Mouse (Mus musculus) embryonic facial prominence, embryonic 14.5 days (tissue): ENCODE results near the gene Cntln. TPM values are rescaled to one million over a fixed set of nuclear protein-coding genes. Genes with fewer than 3 reads are reported as not detected.

ENCODE experiments used
- ATAC-seq: fragments of 200-750 bp; cut with Nextera tagmentation; 2 replicates; pipeline ENCODE4 v1.8.0; 2017; ENCODE audit warnings: low read depth, moderate number of reproducible peaks, moderate TSS enrichment
- DNase-seq: peaks from one replicate; pipeline ENCODE4 v3.0.0-alpha.2; 2015; ENCODE audit warnings: low spot score
- H3K27ac ChIP-seq: fragments of 300-500 bp; sonication (generic); replicated peaks from 2 replicates; pipeline ENCODE4 v1.5.1; 2014; ENCODE audit warnings: low read depth, mild to moderate bottlenecking, low read length, moderate library complexity
- H3K27me3 ChIP-seq: fragments of 300-500 bp; sonication (generic); replicated peaks from 2 replicates; pipeline ENCODE4 v1.6.1; 2014; ENCODE audit warnings: low read length; ENCODE audit not compliant: control insufficient read depth, insufficient read depth
- H3K36me3 ChIP-seq: fragments of 300-500 bp; sonication (generic); 2 replicates; pipeline ENCODE4 v1.6.1; 2014; ENCODE audit warnings: low read length, mixed read lengths; ENCODE audit not compliant: control insufficient read depth, insufficient read depth
- H3K4me1 ChIP-seq: fragments of 300-500 bp; sonication (generic); 2 replicates; pipeline ENCODE4 v1.6.1; 2014; ENCODE audit warnings: antibody characterized with exemption, low read length; ENCODE audit not compliant: control insufficient read depth, insufficient read depth
- H3K4me2 ChIP-seq: fragments of 300-500 bp; sonication (generic); 2 replicates; pipeline ENCODE4 v1.6.1; 2014; ENCODE audit warnings: low read depth, mild to moderate bottlenecking, low read length, moderate library complexity, mixed read lengths
- H3K4me3 ChIP-seq: fragments of 300-500 bp; sonication (generic); 2 replicates; pipeline ENCODE4 v1.5.1; 2014; ENCODE audit warnings: low read depth, mild to moderate bottlenecking, low read length
- H3K9ac ChIP-seq: fragments of 300-500 bp; sonication (generic); 2 replicates; pipeline ENCODE4 v1.6.1; 2014; ENCODE audit warnings: low read depth, mild to moderate bottlenecking, low read length, moderate library complexity, mixed read lengths
- H3K9me3 ChIP-seq: fragments of 300-500 bp; sonication (generic); 2 replicates; pipeline ENCODE4 v1.6.1; 2016; ENCODE audit warnings: low read length; ENCODE audit not compliant: control insufficient read depth
- WGBS: fragments of 180-500 bp; shearing (Covaris S2); extraction: QIAGEN DNeasy Blood & Tissue Kit; methylation state at CpG from one replicate; pipeline ENCODE4 v1.1.7; 2014; 5-methylcytosine and 5-hydroxymethylcytosine counted together
- polyA plus RNA-seq: library from polyadenylated mRNA; unstranded; fragments of >200 nt; fragmentation: Nextera tagmentation; extraction: Ambion mirVana; gene quantifications from 2 replicates; pipeline ENCODE4 v1.2.1, GENCODE M21; 2014

The Cntln gene
- polyA plus RNA-seq, 1 experiment from 2014 or later = 12.2 TPM

- no peaks in the 10 kb centered on the region for H3K27me3 ChIP-seq
- no peaks in the 10 kb centered on the region for H3K4me1 ChIP-seq
- H3K4me3 ChIP-seq = no peak overlapping the region
- no peak for ATAC-seq
- H3K36me3 ChIP-seq = no peaks in the 10 kb centered on the region
- H3K4me2 ChIP-seq = no peak overlapping the region
- H3K27ac ChIP-seq = no peak overlapping the region
- WGBS = 49% methylated on average over 6 of the region's 6 CpGs
- H3K9me3 ChIP-seq = no peaks in the 10 kb centered on the region
- H3K9ac ChIP-seq = no peak overlapping the region
- DNase-seq = no peak
Observed at GRCm38 (mm10) chr4:85005581-85005980, 121.5 kb downstream of the Cntln start.

- 59% methylated on average over 3 of the region's 3 CpGs for WGBS
- Histone ChIP-seq H3K4me1 (no peaks in the 10 kb centered on the region), H3K27me3 (no peaks in the 10 kb centered on the region), H3K9ac (no peak overlapping the region), H3K36me3 (no peaks in the 10 kb centered on the region), H3K4me3 (no peak overlapping the region), H3K4me2 (no peak overlapping the region), H3K9me3 (no peaks in the 10 kb centered on the region), H3K27ac (no peak overlapping the region)
- no peak for ATAC-seq
- DNase-seq = peak; percentile 9
Observed at GRCm38 (mm10) chr4:85006789-85007188, 122.7 kb downstream of the Cntln start.

- Histone ChIP-seq H3K9me3 (no peaks in the 10 kb centered on the region), H3K4me2 (no peak overlapping the region), H3K27ac (no peak overlapping the region), H3K4me3 (no peak overlapping the region), H3K27me3 (no peaks in the 10 kb centered on the region), H3K4me1 (no peaks in the 10 kb centered on the region), H3K36me3 (no peaks in the 10 kb centered on the region), H3K9ac (no peak overlapping the region)
- DNase-seq = no peak
- ATAC-seq = no peak
Observed at GRCm38 (mm10) chr4:85010846-85011245, 126.7 kb downstream of the Cntln start.

- 41% methylated on average over 2 of the region's 2 CpGs for WGBS
Observed at GRCm38 (mm10) chr4:85045748-85046147, 161.6 kb downstream of the Cntln start.

GRCm38 (mm10) chr4:85049933-85050553 lies 165.9 kb downstream of the Cntln start:
- H3K27ac ChIP-seq = no peak overlapping the region
- no peak for DNase-seq

More at GRCm38 (mm10) chr4:85045748-85046147, 161.6 kb downstream of the Cntln start:
- no peak for DNase-seq
- H3K4me2 ChIP-seq = no peak overlapping the region
- H3K9ac ChIP-seq = no peak overlapping the region
- H3K36me3 ChIP-seq = no peaks in the 10 kb centered on the region
- H3K9me3 ChIP-seq = no peaks in the 10 kb centered on the region
- no peaks in the 10 kb centered on the region for H3K4me1 ChIP-seq
- H3K27ac ChIP-seq = no peak overlapping the region
- ATAC-seq = peak; percentile 26; the same call in 1 of the 2 replicates
- no peak overlapping the region for H3K4me3 ChIP-seq
- H3K27me3 ChIP-seq = no peaks in the 10 kb centered on the region

GRCm38 (mm10) chr4:85054616-85055015 lies 170.5 kb downstream of the Cntln start:
- H3K9me3 ChIP-seq = no peaks in the 10 kb centered on the region
- DNase-seq (no peak), ATAC-seq (no peak)
- no peak overlapping the region for H3K27ac ChIP-seq
- H3K4me3 ChIP-seq = no peak overlapping the region
- no peaks in the 10 kb centered on the region for H3K4me1 ChIP-seq
- no peak overlapping the region for H3K9ac ChIP-seq
- H3K27me3 ChIP-seq = no peaks in the 10 kb centered on the region
- 76% methylated on average over 1 of the region's 1 CpGs for WGBS
- no peak overlapping the region for H3K4me2 ChIP-seq
- 0 out of 2 replicates have a peak, but pooled peaks cover 4% of the 10 kb centered on the region for H3K36me3 ChIP-seq

More at GRCm38 (mm10) chr4:85049933-85050553, 165.9 kb downstream of the Cntln start:
- H3K4me3 ChIP-seq = no peak overlapping the region
- H3K4me1 ChIP-seq = no peaks in the 10 kb centered on the region
- H3K4me2 ChIP-seq = no peak overlapping the region
- ATAC-seq = no peak
- no peaks in the 10 kb centered on the region for H3K36me3 ChIP-seq
- no peaks in the 10 kb centered on the region for H3K9me3 ChIP-seq
- H3K27me3 ChIP-seq = no peaks in the 10 kb centered on the region
- H3K9ac ChIP-seq = no peak overlapping the region
- 56% methylated on average over 8 of the region's 8 CpGs for WGBS

GRCm38 (mm10) chr4:85059598-85059997 lies 175.5 kb downstream of the Cntln start:
- H3K9ac ChIP-seq = no peak overlapping the region
- DNase-seq (no peak), ATAC-seq (no peak)
- H3K4me2 ChIP-seq = no peak overlapping the region
- H3K27me3 ChIP-seq = no peaks in the 10 kb centered on the region
- no peak overlapping the region for H3K4me3 ChIP-seq
- 0 out of 2 replicates have a peak, but pooled peaks cover 4% of the 10 kb centered on the region for H3K36me3 ChIP-seq
- no peaks in the 10 kb centered on the region for H3K9me3 ChIP-seq
- WGBS = 95% methylated on average over 2 of the region's 2 CpGs
- H3K27ac ChIP-seq = no peak overlapping the region
- no peaks in the 10 kb centered on the region for H3K4me1 ChIP-seq

- Histone ChIP-seq H3K27me3 (no peaks in the 10 kb centered on the region), H3K4me1 (no peaks in the 10 kb centered on the region), H3K9ac (no peak overlapping the region), H3K27ac (no peak overlapping the region), H3K4me2 (no peak overlapping the region), H3K36me3 (no peaks in the 10 kb centered on the region), H3K9me3 (no peaks in the 10 kb centered on the region), H3K4me3 (no peak overlapping the region)
- DNase-seq (no peak), ATAC-seq (no peak)
- WGBS = 47% methylated on average over 2 of the region's 2 CpGs
Observed at GRCm38 (mm10) chr4:85061676-85062075, 177.6 kb downstream of the Cntln start.

- ATAC-seq = no peak
- no peak for DNase-seq
- no peak overlapping the region for H3K4me3 ChIP-seq
- H3K4me2 ChIP-seq = no peak overlapping the region
- H3K9ac ChIP-seq = no peak overlapping the region
- H3K36me3 ChIP-seq = 0 out of 2 replicates have a peak, but pooled peaks cover 5% of the 10 kb centered on the region
- no peaks in the 10 kb centered on the region for H3K27me3 ChIP-seq
- no peaks in the 10 kb centered on the region for H3K9me3 ChIP-seq
- 89% methylated on average over 4 of the region's 4 CpGs for WGBS
- H3K4me1 ChIP-seq = no peaks in the 10 kb centered on the region
- no peak overlapping the region for H3K27ac ChIP-seq
Observed at GRCm38 (mm10) chr4:85096033-85096432, 211.9 kb downstream of the Cntln start.
